Mouse (Mus musculus): ENCODE measurements around the gene Uba52. TPM values are rescaled to one million over a fixed set of nuclear protein-coding genes. Genes with fewer than 3 reads are reported as not detected.

Gene Uba52
- polyA plus RNA-seq, 1 experiment from 2014 or later, result 877 TPM

GRCm38 (mm10) chr8:70486191-70486681, 24.4 kb downstream of the Uba52 start:
- no peaks in the 10 kb centered on the region for H3K36me3 ChIP-seq
- 56% methylated on average over 7 of the region's 7 CpGs for WGBS
- no peak for DNase-seq (ENCODE audit: low spot score)
- H3K9me3 ChIP-seq (replicated peaks), result no peaks in the 10 kb centered on the region
- H3K4me1 ChIP-seq, result peaks cover 74% of the 10 kb centered on the region
- peaks cover 84% of the 10 kb centered on the region for H3K27me3 ChIP-seq (ENCODE audit: low read depth, poor library complexity, severe bottlenecking)
- peak overlapping the region; percentile 94 for H3K27ac ChIP-seq
- H3K4me3 ChIP-seq, result peak overlapping the region; percentile 76; the same call in 1 of the 2 replicates

- peaks cover 57% of the 10 kb centered on the region for H3K27me3 ChIP-seq (ENCODE audit: low read depth, poor library complexity, severe bottlenecking)
- DNase-seq (ENCODE audit: low spot score), result no peak
- no peak overlapping the region for H3K27ac ChIP-seq
- H3K36me3 ChIP-seq, result no peaks in the 10 kb centered on the region
- WGBS, result 64% methylated on average over 2 of the region's 2 CpGs
- H3K4me1 ChIP-seq, result peaks cover 52% of the 10 kb centered on the region
- no peaks in the 10 kb centered on the region for H3K9me3 ChIP-seq (replicated peaks)
- H3K4me3 ChIP-seq, result no peak overlapping the region
Observed at GRCm38 (mm10) chr8:70482943-70483342, 27.7 kb downstream of the Uba52 start.

- no peak for DNase-seq (ENCODE audit: low spot score)
- Histone ChIP-seq H3K36me3 (no peaks in the 10 kb centered on the region), H3K27ac (no peak overlapping the region), H3K27me3 (ENCODE audit: low read depth, poor library complexity, severe bottlenecking) (peaks cover 47% of the 10 kb centered on the region), H3K4me3 (no peak overlapping the region), H3K9me3 (replicated peaks) (no peaks in the 10 kb centered on the region), H3K4me1 (peaks cover 52% of the 10 kb centered on the region)
- 77% methylated on average over 3 of the region's 3 CpGs for WGBS
Observed at GRCm38 (mm10) chr8:70481908-70482307, 28.7 kb downstream of the Uba52 start.

- Histone ChIP-seq H3K36me3 (peaks cover 7% of the 10 kb centered on the region), H3K27me3 (ENCODE audit: low read depth, poor library complexity, severe bottlenecking) (peaks cover 5% of the 10 kb centered on the region; the same call in 1 of the 2 replicates), H3K4me1 (peaks cover 52% of the 10 kb centered on the region), H3K9me3 (replicated peaks) (no peaks in the 10 kb centered on the region), H3K27ac (peak overlapping the region; percentile 90), H3K4me3 (peak overlapping the region; percentile 83)
- peak; percentile 82 for DNase-seq (ENCODE audit: low spot score)
- under 1% methylated on average over 21 of the region's 21 CpGs for WGBS
Observed at GRCm38 (mm10) chr8:70477269-70477982, 33.2 kb downstream of the Uba52 start.

GRCm38 (mm10) chr8:70476333-70477268, 34.0 kb downstream of the Uba52 start, which contains the start of gene Klhl26:
TSS of gene Klhl26 (minus strand) at chr8:70476968.
- under 1% methylated on average over 53 of the region's 53 CpGs for WGBS
- H3K27me3 ChIP-seq (ENCODE audit: low read depth, poor library complexity, severe bottlenecking), result no peaks in the 10 kb centered on the region
- peak; percentile 92 for DNase-seq (ENCODE audit: low spot score)
- H3K9me3 ChIP-seq (replicated peaks), result no peaks in the 10 kb centered on the region
- peak within 1 kb of the TSS; percentile 90 for H3K27ac ChIP-seq
- peak within 1 kb of the TSS; percentile 83 for H3K4me3 ChIP-seq
- peaks cover 7% of the 10 kb centered on the region for H3K36me3 ChIP-seq
- peaks cover 44% of the 10 kb centered on the region for H3K4me1 ChIP-seq

- WGBS, result 95% methylated on average over 7 of the region's 7 CpGs
- H3K36me3 ChIP-seq, result peaks cover 18% of the 10 kb centered on the region
- H3K4me3 ChIP-seq, result no peak overlapping the region
- H3K27ac ChIP-seq, result no peak overlapping the region
- peaks cover 33% of the 10 kb centered on the region for H3K4me1 ChIP-seq
- no peaks in the 10 kb centered on the region for H3K27me3 ChIP-seq (ENCODE audit: low read depth, poor library complexity, severe bottlenecking)
- no peak for DNase-seq (ENCODE audit: low spot score)
- no peaks in the 10 kb centered on the region for H3K9me3 ChIP-seq (replicated peaks)
Observed at GRCm38 (mm10) chr8:70471856-70472255, 38.7 kb downstream of the Uba52 start.

GRCm38 (mm10) chr8:70469938-70470337, 40.7 kb downstream of the Uba52 start:
- DNase-seq (ENCODE audit: low spot score), result no peak
- Histone ChIP-seq H3K27ac (no peak overlapping the region), H3K9me3 (replicated peaks) (no peaks in the 10 kb centered on the region), H3K36me3 (peaks cover 24% of the 10 kb centered on the region), H3K4me3 (no peak overlapping the region), H3K27me3 (ENCODE audit: low read depth, poor library complexity, severe bottlenecking) (no peaks in the 10 kb centered on the region), H3K4me1 (peaks cover 23% of the 10 kb centered on the region)
- 74% methylated on average over 2 of the region's 2 CpGs for WGBS

- no peaks in the 10 kb centered on the region for H3K27me3 ChIP-seq (ENCODE audit: low read depth, poor library complexity, severe bottlenecking)
- H3K9me3 ChIP-seq (replicated peaks), result no peaks in the 10 kb centered on the region
- DNase-seq (ENCODE audit: low spot score), result no peak
- peaks cover 22% of the 10 kb centered on the region for H3K36me3 ChIP-seq
- H3K4me1 ChIP-seq, result peaks cover 25% of the 10 kb centered on the region
- no peak overlapping the region for H3K4me3 ChIP-seq
- no peak overlapping the region for H3K27ac ChIP-seq
- 77% methylated on average over 10 of the region's 10 CpGs for WGBS
Observed at GRCm38 (mm10) chr8:70469295-70469916, 41.2 kb downstream of the Uba52 start.

GRCm38 (mm10) chr8:70468733-70469132, 41.9 kb downstream of the Uba52 start:
- peaks cover 22% of the 10 kb centered on the region for H3K36me3 ChIP-seq
- H3K4me3 ChIP-seq, result no peak overlapping the region
- 93% methylated on average over 4 of the region's 4 CpGs for WGBS
- H3K4me1 ChIP-seq, result peaks cover 31% of the 10 kb centered on the region
- no peaks in the 10 kb centered on the region for H3K27me3 ChIP-seq (ENCODE audit: low read depth, poor library complexity, severe bottlenecking)
- no peaks in the 10 kb centered on the region for H3K9me3 ChIP-seq (replicated peaks)
- no peak for DNase-seq (ENCODE audit: low spot score)
- no peak overlapping the region for H3K27ac ChIP-seq

- no peak overlapping the region for H3K27ac ChIP-seq
- DNase-seq (ENCODE audit: low spot score), result no peak
- 67% methylated on average over 1 of the region's 1 CpGs for WGBS
- H3K27me3 ChIP-seq (ENCODE audit: low read depth, poor library complexity, severe bottlenecking), result no peaks in the 10 kb centered on the region
- no peaks in the 10 kb centered on the region for H3K9me3 ChIP-seq (replicated peaks)
- H3K4me3 ChIP-seq, result no peak overlapping the region
- H3K4me1 ChIP-seq, result peaks cover 37% of the 10 kb centered on the region
- H3K36me3 ChIP-seq, result peaks cover 25% of the 10 kb centered on the region
Observed at GRCm38 (mm10) chr8:70467907-70468306, 42.7 kb downstream of the Uba52 start.

GRCm38 (mm10) chr8:70467229-70467725, 43.3 kb downstream of the Uba52 start:
- Histone ChIP-seq H3K4me3 (no peak overlapping the region), H3K27me3 (ENCODE audit: low read depth, poor library complexity, severe bottlenecking) (no peaks in the 10 kb centered on the region), H3K36me3 (peaks cover 29% of the 10 kb centered on the region), H3K27ac (0 out of 2 replicates have a peak overlapping the region, but pooled peaks have one; percentile 61), H3K4me1 (peaks cover 43% of the 10 kb centered on the region), H3K9me3 (replicated peaks) (no peaks in the 10 kb centered on the region)
- WGBS, result 70% methylated on average over 5 of the region's 5 CpGs
- DNase-seq (ENCODE audit: low spot score), result no peak

- Histone ChIP-seq H3K36me3 (peaks cover 29% of the 10 kb centered on the region), H3K27ac (0 out of 2 replicates have a peak overlapping the region, but pooled peaks have one; percentile 61), H3K4me1 (peaks cover 48% of the 10 kb centered on the region), H3K9me3 (replicated peaks) (no peaks in the 10 kb centered on the region), H3K4me3 (no peak overlapping the region), H3K27me3 (ENCODE audit: low read depth, poor library complexity, severe bottlenecking) (no peaks in the 10 kb centered on the region)
- 77% methylated on average over 11 of the region's 11 CpGs for WGBS
- no peak for DNase-seq (ENCODE audit: low spot score)
Observed at GRCm38 (mm10) chr8:70466771-70467170, 43.8 kb downstream of the Uba52 start.
